Mouse (Mus musculus) embryo, embryonic 11.5 days (tissue): Measurements from ENCODE around the gene Arih2.

Experiments used
- DNase-seq: peaks from one replicate; pipeline ENCODE4 v3.0.0-alpha.2; 2012; ENCODE audit warnings: low read depth, low spot score

Arih2 gene

DNA sequence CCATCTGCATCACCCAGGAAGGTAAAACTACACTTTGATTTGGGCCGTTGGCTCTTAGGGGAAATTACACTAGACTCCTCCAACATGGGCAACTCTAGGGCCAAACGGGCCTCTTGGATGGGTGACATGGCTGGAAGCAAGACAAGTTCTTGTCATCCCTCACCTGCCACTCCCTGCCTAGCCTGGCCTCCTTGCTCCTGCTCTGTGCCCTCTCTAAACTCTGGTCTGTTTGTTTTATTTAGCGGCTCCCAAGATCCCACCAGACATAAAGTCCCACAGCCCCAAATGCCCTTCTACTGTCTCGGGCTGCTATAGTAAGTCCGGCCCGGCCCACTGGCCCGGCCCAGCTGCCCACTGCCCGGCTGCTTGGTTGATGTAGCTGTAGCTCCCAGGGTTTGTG is 85.5 kb downstream of the Arih2 start:
- no peak for DNase-seq

DNA sequence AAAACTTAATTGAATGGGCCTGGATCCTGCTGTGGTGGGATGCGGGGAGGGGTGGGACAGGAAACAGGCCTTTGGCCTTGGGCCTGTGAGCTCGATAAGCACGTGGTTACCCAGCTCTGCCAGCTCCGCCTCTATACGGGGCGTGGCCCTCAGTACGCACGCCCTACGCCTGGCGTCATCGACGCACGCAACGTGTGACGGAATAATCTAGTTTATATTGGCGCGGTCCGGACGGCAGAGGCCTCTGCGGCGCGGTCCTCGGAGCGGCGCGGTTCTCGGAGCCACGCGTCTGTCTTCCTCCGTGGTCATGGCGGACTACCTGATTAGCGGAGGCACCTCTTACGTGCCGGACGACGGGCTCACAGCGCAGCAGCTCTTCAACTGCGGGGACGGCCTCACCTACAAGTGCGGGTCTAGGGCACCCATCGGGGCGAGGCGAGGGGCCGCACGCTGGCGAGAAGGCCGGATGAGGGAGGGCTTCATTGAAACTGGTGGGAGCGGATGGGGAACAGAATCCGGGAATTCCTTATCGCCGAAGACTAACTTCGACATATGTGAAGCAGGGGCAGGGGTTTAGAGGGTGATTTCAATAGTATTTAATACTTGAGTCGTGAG is 88.9 kb downstream of the Arih2 start, which contains the start of gene Impdh2:
Gene Impdh2 (plus strand): TSS at position 60 of the 615 bp plus-strand sequence.
- peak; percentile 99 for DNase-seq

DNA sequence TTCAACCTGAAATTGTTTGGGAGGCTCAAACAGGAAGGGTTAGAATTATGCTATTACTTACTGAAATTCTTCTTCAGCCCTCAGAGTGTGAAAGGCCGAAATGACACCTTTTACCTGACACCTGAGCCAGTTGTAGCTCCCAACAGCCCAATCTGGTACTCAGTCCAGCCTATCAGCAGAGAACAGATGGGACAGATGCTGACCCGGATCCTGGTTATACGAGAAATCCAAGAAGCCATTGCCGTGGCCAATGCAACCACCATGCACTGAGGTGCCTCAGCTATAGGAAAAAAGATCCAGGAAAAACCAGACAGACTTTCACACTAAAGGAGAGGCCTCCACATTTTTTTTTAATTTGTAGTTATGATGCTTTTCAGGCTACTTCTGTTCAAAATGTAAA is 90.0 kb downstream of the Arih2 start:
- no peak for DNase-seq
